Mouse (Mus musculus) embryo, embryonic 11 days (tissue): Measurements from ENCODE around the gene Olfr191.
"Not testable (repeated sequence)": the region's sequence is repeated elsewhere in the genome, so short reads cannot be mapped to it uniquely, and the experiment has no call there.

Experiments
- DNase-seq: peaks from one replicate; pipeline ENCODE4 v3.0.0-alpha.2; 2015

The Olfr191 gene

DNA sequence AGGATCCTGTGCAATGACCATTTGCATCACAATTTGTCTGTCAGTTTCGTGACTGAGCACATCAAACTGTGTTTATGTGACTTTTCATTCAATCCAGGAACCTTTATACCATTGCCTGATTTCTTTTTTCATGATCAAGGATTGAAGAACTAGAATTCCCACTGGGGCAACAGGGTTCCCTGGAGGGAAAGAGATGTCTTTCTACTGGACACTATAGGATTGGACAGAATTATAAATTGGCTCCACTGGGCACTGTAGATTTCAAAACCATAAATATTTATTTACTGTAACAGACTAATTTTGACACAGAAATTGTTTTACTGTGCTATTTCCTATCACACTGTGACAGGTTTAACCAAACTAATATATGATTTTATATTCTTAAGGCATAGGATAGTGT, at the start of gene Olfr191:
Gene Olfr191 (minus strand): TSS at position 101 of the 400 bp plus-strand sequence.
- DNase-seq, result not testable (repeated sequence)

DNA sequence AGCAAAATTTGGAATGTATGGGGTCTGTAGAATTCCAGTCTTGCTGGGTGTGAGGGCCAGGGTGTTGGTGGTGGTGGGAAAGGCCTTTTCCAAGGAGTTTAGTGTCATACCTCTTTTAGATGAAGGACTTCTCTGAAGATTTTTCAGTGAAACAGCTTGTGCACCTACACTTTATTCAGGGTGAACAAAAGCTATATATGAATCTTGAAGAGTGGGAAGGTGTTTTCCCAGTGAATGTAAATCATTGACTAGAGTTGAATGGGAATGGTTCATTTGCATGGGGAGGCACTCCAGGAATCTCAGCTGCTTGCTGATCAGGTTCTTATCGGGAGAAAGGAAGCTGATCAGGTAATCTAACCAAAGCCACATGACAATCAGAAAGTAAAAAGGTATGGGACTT, 41.1 kb upstream of the Olfr191 start:
- no peak for DNase-seq

DNA sequence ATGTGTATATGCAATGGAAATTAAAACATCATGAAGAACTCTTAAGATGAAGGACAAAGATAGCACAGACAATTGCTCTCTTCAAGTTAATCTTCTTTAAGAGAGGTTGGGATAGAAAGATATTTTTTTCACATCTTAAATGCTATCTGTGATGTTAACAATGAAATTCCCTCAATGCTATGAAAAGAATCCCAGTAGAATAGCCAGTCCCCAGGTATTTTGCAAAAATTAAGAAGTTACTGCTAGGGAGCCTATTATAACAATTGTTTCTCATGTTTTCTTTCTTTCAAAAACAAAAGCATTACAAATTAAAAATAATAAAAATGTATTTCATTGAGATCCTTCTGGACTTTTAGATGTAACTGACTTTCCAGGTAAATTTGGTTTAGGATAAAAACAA, 31.3 kb upstream of the Olfr191 start, which contains the start of gene Olfr194:
Gene Olfr194 (minus strand): TSS at position 101 of the 400 bp plus-strand sequence.
- no peak for DNase-seq

DNA sequence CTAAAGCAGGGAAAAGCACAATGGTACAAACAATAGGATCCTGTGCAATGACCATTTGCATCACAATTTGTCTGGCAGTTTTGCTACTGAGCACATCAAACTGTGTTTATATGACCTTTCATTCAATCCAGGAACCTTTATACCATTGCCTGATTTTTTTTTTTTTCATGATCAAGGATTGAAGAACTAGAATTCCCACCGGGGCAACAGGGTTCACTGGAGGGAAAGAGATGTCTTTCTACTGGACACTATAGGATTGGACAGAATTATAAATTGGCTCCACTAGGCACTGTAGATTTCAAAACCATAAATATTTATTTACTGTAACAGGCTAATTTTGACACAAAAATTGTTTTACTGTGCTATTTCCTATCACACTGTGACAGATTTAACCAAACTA, 22.2 kb upstream of the Olfr191 start, which contains the start of gene Olfr193:
Gene Olfr193 (minus strand): TSS at position 101 of the 400 bp plus-strand sequence.
- DNase-seq, result no peak

DNA sequence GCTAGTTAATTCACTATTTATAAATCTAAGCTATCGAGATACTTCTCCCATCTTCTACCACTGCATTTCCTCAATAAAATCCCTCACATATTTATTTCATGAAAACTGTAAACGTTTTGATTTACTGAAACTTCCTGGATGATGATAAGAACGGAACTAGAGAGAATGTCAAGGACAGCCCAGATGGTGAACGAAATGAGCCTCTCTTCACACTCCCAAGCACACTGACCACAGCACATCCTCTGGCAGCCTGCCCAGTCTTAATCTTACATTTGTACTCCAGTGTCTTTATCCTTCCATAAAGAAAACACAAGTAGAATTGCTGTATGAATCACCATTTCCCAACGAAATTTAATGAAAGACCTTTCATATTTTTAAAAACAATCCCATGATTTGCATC, 18.9 kb upstream of the Olfr191 start:
- not testable (repeated sequence) for DNase-seq

DNA sequence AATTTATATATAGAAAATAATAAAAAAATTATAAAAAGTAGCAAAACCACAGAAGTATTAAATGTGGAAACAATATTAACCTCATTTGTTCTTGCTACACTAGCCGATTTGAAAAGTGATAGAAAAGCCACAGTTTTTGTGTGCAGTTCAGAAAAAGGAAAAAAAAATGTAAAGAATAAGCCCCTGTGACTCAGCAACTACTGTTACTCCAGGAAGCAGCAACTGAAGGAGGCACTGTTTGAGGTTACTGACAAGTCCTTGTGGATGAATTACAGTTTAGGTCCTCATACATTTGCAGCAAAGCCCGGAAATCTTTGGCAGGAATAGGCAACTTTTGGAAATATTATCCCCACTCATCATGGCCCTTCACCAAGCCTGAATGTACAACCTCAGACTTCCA, 15.7 kb upstream of the Olfr191 start:
- DNase-seq, result no peak

DNA sequence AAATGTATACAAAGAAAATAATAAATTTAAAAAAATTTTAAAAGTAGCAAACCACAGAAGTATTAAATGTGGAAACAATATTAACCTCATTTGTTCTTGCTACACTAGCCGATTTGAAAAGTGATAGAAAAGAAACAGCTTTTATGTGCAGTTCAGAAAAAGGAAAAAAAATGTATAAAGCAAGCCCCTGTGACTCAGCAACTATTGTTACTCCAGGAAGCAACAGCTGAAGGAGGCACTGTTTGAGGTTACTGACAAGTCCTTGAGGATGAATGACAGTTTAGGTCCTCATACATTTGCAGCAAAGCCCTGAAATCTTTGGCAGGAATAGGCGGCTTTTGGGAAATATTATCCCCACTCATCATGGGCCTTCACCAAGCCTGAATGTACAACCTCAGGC, 8.5 kb downstream of the Olfr191 start:
- DNase-seq, result not testable (repeated sequence)

DNA sequence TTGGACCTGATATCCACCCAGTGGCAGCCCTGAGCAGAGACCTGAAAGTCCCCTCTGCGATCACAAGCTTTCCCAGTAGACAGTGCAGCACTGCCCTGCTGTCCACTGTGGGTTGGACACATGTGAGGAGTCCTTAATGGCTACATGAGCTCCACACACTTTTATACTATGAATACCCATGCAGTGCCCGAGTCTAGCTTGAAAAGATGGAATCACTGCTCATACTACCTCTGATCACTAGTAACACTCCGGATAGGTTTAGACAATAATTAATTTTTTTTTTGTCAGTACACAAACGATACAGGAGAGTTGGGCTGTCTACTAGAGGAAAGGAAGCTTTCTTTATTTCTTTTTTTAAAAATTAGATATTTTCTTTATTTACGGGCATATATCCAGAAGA, 11.7 kb downstream of the Olfr191 start, which contains the start of gene Olfr190:
Gene Olfr190 (minus strand): TSS at position 101 of the 400 bp plus-strand sequence.
- no peak for DNase-seq

DNA sequence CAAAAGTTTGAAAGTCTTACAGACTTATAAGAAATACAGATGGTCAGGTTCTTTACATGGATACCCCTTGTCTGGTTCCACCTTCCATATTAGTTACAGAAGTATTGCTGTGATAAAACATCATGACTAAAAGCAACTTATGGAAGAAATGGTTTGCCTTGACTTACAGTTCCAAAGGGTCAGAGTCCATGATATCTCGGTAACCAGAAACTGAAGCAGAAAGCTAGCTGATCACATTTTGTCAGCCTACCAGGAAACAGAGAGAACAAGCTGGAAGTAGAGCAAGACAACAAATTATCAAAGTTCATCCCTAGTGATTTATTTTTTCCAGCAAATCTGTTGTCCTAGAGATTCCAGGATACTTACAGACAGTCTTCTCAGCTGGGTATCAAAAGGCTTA, 16.1 kb downstream of the Olfr191 start:
- no peak for DNase-seq

DNA sequence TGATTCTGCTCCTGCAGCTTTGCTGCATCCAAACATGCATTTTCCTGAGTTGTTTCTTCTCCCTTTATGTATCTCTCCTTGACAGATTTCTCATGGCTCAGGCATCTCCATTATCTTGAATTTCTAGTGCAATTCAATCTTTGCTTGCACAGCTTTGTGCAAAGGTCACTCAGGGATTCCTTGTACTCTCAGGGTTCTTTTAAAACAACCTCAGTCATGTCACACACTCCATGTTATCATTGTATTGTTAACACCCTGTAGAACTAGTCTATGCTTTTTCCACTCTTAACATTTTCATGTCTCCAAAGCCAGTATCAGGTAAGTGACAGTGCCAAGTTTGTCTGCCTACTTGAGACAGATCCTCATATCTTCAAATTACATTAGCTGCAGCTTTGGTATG, 17.9 kb downstream of the Olfr191 start:
- DNase-seq, result no peak

DNA sequence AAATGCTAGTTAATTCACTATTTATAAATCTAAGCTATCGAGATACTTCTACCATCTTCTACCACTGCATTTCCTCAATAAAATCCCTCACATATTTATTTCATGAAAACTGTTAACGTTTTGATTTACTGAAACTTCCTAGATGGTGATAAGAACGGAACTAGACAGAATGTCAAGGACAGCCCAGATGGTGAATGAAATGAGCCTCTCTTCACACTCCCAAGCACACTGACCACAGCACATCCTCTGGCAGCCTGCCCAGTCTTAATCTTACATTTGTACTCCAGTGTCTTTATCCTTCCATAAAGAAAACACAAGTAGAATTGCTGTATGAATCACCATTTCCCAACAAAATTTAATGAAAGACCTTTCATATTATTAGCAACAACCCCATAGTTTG, 27.2 kb downstream of the Olfr191 start:
- not testable (repeated sequence) for DNase-seq

DNA sequence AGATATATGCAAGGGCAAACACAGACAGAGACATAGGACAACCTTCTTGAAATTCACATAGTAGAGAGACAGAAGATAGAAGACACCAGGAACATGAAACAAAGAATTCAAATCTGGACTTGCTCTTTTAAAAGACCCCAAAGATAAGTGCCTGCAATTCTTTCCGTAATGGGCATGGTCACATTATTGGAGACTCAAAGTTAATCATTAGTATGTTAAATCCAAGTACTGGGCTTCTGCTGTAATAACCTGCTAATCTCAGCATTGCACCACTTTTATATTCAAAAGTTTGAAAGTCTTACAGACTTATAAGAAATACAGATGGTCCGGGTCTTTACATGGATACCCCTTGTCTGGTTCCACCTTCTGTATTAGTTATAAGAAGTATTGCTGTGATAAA, 40.3 kb downstream of the Olfr191 start:
- not testable (repeated sequence) for DNase-seq

DNA sequence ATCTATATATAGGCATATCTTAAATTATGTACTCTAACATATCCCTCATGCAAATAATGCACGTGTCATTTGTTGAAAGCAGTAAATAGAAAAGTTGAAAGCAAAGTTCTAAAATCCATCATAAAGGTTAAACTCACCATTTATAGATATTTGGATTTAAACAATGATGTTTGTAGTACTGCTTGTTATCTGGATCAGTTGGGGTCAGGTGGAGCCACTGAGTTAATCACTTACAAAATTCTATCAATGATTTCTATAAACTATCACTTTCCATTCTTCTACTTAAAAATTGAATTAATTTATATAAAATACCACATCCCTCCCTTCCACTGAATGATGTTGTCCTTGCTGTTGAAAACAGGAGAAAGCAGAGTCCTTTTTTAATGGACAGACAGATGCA, 40.8 kb downstream of the Olfr191 start:
- DNase-seq, result no peak

DNA sequence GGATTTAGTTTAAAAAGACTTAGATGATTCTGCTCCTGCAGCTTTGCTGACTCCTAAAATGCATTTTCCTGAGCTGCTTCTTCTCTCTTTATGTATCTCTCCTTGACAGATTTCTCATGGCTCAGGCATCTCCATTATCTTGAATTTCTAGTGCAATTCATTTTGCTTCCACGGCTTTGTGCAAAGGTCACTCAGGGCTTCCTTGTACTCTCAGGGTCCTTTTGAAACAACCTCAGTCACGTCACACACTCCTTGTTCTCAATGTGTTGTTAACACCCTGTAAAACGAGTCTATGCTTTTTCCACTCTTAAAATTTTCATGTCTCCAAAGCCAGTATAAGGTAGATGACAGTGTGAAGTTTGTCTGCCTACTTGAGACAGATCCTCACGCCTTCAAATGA, 42.0 kb downstream of the Olfr191 start:
- DNase-seq, result no peak

DNA sequence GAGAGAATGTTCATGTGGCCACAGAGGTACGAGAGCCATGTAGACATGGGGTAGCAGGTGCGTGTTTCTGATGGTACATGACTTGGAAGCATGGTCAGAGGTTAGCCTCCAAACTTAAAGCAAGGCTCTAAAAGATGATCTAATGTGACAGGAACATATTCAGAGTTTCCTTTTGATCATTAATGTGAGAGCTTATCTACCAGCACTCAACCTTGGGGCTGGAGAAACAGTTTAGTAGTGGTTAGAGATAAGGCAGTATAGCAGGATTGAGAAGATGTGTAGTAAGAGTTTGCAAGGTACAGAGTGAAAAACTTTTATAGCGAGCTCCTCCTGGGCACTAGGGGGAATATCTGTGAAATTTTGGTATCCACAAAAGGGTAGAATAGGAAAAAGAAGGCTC, 43.8 kb downstream of the Olfr191 start:
- DNase-seq, result no peak

DNA sequence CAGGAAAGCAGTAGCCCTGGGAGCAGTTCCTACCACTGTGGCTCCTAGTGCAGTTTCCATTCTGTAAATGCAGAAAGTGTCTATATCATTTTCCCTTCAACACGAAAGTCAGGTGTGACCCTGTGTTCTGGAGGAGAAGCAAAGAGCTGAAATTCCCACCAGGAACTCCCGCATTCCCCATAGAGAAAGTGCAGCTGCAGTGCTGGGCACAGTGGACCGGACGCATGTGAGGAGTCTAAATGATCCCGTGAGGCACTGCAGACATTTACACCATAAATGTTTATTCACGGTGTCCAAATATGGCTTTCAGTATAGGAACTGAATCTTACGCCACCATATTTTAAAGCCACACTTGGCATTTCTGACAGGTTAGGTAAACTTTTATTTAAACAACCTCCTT, 49.9 kb downstream of the Olfr191 start, which contains the start of gene Olfr187:
Gene Olfr187 (minus strand): TSS at position 58 of the 400 bp plus-strand sequence.
- no peak for DNase-seq
